Mouse (Mus musculus) inflammation-experienced regulatory T-cells (primary cell): ENCODE measurements around the gene Rtl8c. TPM values are rescaled to one million over a fixed set of nuclear protein-coding genes. Genes with fewer than 3 reads are reported as not detected.

Source experiments
- polyA plus RNA-seq, 2 experiments: library from polyadenylated mRNA; unstranded; fragments of 100-300 nt; shearing (Covaris generic); gene quantifications; one replicate each; pipeline ENCODE4 v1.2.1; 2017

Gene Rtl8c
- polyA plus RNA-seq = 10 to 100 TPM; 23.0 to 37.9 TPM

GRCm38 (mm10) chrX:53607242-53608121, at the start of gene Rtl8c:
TSS of gene Rtl8c (plus strand) at chrX:53608032.

GRCm38 (mm10) chrX:53608879-53609278, 1.0 kb downstream of the Rtl8c start, which contains the start of gene Gm14597:
TSS of gene Gm14597 (minus strand) at chrX:53608979.

GRCm38 (mm10) chrX:53642980-53643961, 35.4 kb downstream of the Rtl8c start, which contains the start of gene Rtl8a:
TSS of gene Rtl8a (minus strand) at chrX:53643682.

Other genes starting within 250 kb of the Rtl8c start
- 10 to 100 TPM; 13.6 to 16.6 TPM for gene Mospd1, start 237.5 kb upstream of the Rtl8c start, polyA plus RNA-seq
- under 1 TPM in 1 of 2 experiments, not detected in 1; 0.35 TPM for gene Etd, start 173.1 kb upstream of the Rtl8c start, polyA plus RNA-seq
- not detected for gene Gm14597, start 947 bp downstream of the Rtl8c start, polyA plus RNA-seq
- 10 to 100 TPM; 28.2 to 30.8 TPM for gene Rtl8a, start 35.6 kb downstream of the Rtl8c start, polyA plus RNA-seq
- 10 to 100 TPM; 22.5 to 25.8 TPM for gene Rtl8b, start 62.4 kb downstream of the Rtl8c start, polyA plus RNA-seq
- gene 4930502E18Rik, start 116.8 kb downstream of the Rtl8c start, polyA plus RNA-seq = under 1 TPM in 1 of 2 experiments, not detected in 1; 0.14 TPM
- gene 1700013H16Rik, start 149.8 kb downstream of the Rtl8c start, polyA plus RNA-seq = not detected
- not detected for gene Zfp36l3, start 168.4 kb downstream of the Rtl8c start, polyA plus RNA-seq
- gene Xlr, start 189.7 kb downstream of the Rtl8c start, polyA plus RNA-seq = 1 to 10 TPM; 3.3 to 4.1 TPM